Mouse (Mus musculus): ENCODE measurements around the gene 6030452D12Rik. TPM values are rescaled to one million over a fixed set of nuclear protein-coding genes. Genes with fewer than 3 reads are reported as not detected.

6030452D12Rik gene
- total RNA-seq, 2 experiments from 2014 or later = not detected

DNA sequence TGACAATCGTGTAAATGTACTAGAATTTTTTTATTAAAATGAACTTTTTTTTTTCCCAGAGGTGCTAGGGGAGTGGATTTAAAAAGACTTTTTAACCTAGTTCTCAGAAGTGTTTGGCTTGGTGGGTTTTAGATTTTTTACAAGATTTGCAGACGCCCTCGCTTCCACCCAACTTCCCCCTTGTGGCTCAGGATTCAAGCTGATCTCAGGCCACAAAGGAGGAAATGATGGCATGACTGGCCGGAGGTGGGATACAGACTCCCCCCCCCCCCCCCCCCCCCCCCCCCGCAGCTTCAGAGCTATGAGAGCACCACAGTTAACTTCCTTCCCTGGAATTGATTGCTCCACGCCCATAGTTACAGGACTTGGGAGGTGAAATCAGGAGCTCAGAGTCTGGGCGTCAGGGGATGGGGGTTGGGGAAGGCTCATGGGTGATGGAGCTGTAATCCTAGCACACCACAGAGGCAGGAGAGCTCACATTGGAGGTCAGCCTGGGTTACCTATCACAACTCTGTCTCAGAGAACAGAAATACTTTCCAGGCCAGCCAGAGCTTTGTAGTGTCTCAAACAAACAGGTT lies 55.8 kb downstream of the 6030452D12Rik start:
- no peak for DNase-seq (ENCODE audit: low spot score in 2 of 2)

Other genes with a start within 250 kb of the 6030452D12Rik start
- 100 to 1,000 TPM; 124 to 127 TPM for gene Smpd3, start 162.5 kb upstream of the 6030452D12Rik start, total RNA-seq (2021)
- gene Zfp90, start 85.2 kb upstream of the 6030452D12Rik start, total RNA-seq (2021) = 10 to 100 TPM; 20.2 to 21.5 TPM
- under 1 TPM; 0.11 to 0.32 TPM for gene Cdh3, start 10.4 kb downstream of the 6030452D12Rik start, total RNA-seq (2021)
- 100 to 1,000 TPM; 122 to 132 TPM for gene Gm10073, start 72.9 kb downstream of the 6030452D12Rik start, total RNA-seq (2021)
- gene Cdh1, start 102.8 kb downstream of the 6030452D12Rik start, total RNA-seq (2021) = 1 to 10 TPM in 1 of 2 experiments, under 1 TPM in 1; 0.46 to 1.7 TPM
- 1 to 10 TPM; 7.5 to 8.1 TPM for gene Tango6, start 182.5 kb downstream of the 6030452D12Rik start, total RNA-seq (2021)